Mouse (Mus musculus) A20 (cell line): Measurements from ENCODE around the gene Nudt9.
A peak's percentile ranks its signal among the peaks of the same experiment; 100 is the strongest.

Source experiments
- DNase-seq: peaks from one replicate; pipeline ENCODE4 v3.0.0-alpha.2; 2011; ENCODE audit warnings: low read depth, low spot score

Gene Nudt9

GRCm38 (mm10) chr5:104074388-104074787, 28.3 kb downstream of the Nudt9 start:
- peak; percentile 43 for DNase-seq

GRCm38 (mm10) chr5:104076361-104076760, 30.3 kb downstream of the Nudt9 start:
- DNase-seq = no peak

GRCm38 (mm10) chr5:104077508-104077907, 31.4 kb downstream of the Nudt9 start, which contains the start of gene Gm17660:
TSS of gene Gm17660 (minus strand) at chr5:104077608.
- DNase-seq = no peak

- no peak for DNase-seq
Measured at GRCm38 (mm10) chr5:104080736-104081135, 34.6 kb downstream of the Nudt9 start.

GRCm38 (mm10) chr5:104085366-104085765, 39.3 kb downstream of the Nudt9 start:
- no peak for DNase-seq

- DNase-seq = no peak
Measured at GRCm38 (mm10) chr5:104089751-104090150, 43.6 kb downstream of the Nudt9 start.

- no peak for DNase-seq
Measured at GRCm38 (mm10) chr5:104095416-104096077, 49.4 kb downstream of the Nudt9 start.

- DNase-seq = no peak
Measured at GRCm38 (mm10) chr5:104096078-104096938, 50.2 kb downstream of the Nudt9 start.

GRCm38 (mm10) chr5:104101678-104102531, 55.8 kb downstream of the Nudt9 start:
- no peak for DNase-seq

- no peak for DNase-seq
Measured at GRCm38 (mm10) chr5:104103171-104103570, 57.1 kb downstream of the Nudt9 start.

- DNase-seq = no peak
Measured at GRCm38 (mm10) chr5:104104111-104104510, 58.0 kb downstream of the Nudt9 start.

GRCm38 (mm10) chr5:104108127-104108875, 62.2 kb downstream of the Nudt9 start:
- DNase-seq = no peak

- no peak for DNase-seq
Measured at GRCm38 (mm10) chr5:104108879-104109369, 62.8 kb downstream of the Nudt9 start.

GRCm38 (mm10) chr5:104109516-104109915, 63.4 kb downstream of the Nudt9 start:
- DNase-seq = no peak

GRCm38 (mm10) chr5:104110171-104110920, 64.2 kb downstream of the Nudt9 start:
- DNase-seq = no peak

- no peak for DNase-seq
Measured at GRCm38 (mm10) chr5:104112016-104112415, 65.9 kb downstream of the Nudt9 start.

- no peak for DNase-seq
Measured at GRCm38 (mm10) chr5:104112511-104112910, 66.4 kb downstream of the Nudt9 start.

GRCm38 (mm10) chr5:104113491-104114172, 67.5 kb downstream of the Nudt9 start, which contains the start of gene Sparcl1:
TSS of gene Sparcl1 (minus strand) at chr5:104113733.
- DNase-seq = no peak
